Mouse (Mus musculus) stomach, adult 2 months (tissue): ENCODE results near the gene Olfr536. TPM values are rescaled to one million over a fixed set of nuclear protein-coding genes. Genes with fewer than 3 reads are reported as not detected.

Experiments
- polyA plus RNA-seq: library from polyadenylated mRNA; depleted of rRNA; stranded (reverse); fragments of >200 nt; gene quantifications from 2 replicates; pipeline ENCODE4 v1.2.3, GENCODE M21; 2012; rRNA removed

Olfr536 gene
- polyA plus RNA-seq = not detected in 2 replicates

DNA sequence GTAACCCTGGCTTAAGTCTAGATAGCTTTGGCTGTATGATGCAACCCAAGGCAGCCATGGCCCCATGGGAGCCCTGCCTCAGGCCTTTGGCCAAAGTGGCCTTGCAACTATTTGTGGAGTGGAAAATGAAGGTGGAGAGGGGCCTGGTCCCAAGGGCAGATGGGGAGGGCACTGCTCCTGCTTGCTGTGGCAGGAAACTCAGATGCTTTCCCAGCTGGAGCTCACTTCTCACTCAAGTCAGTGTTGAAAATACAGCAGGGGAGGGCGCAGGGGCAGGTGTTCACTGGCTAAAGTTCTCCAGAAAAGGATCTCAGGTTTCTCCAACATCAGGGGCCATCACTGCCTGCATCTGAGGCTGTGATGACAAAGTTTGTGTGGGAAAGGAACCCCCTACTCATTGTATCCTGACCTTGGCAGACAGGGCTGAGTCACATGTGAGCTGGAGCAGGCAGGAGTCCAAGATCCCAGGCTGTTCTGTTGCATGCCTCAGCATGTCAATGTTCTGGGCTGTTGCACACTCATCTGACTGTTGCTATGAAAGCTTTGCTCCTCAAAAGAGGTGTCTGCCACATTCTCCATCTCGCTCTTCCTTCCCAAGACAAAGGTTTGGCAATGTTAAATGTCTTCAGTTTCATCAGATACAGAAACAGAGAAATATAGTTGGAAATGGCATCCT, at the start of gene Olfr536:
Olfr536 (minus strand) TSS at position 51 of the 676 bp plus-strand sequence.

GRCm38 (mm10) chr7:140483916-140484315, 23.3 kb downstream of the Olfr536 start, which contains the start of gene Olfr535:
TSS of gene Olfr535 (plus strand) at chr7:140484216.

GRCm38 (mm10) chr7:140463070-140463469, 44.1 kb downstream of the Olfr536 start, which contains the start of gene Olfr533:
TSS of gene Olfr533 (plus strand) at chr7:140463370.

Other genes with a start within 250 kb of the Olfr536 start
- gene Olfr525, start 186.5 kb downstream of the Olfr536 start, polyA plus RNA-seq = not detected in 2 replicates
- not detected in 2 replicates for gene Olfr527, start 173.4 kb downstream of the Olfr536 start, polyA plus RNA-seq
- not detected in 2 replicates for gene Olfr60, start 145.7 kb downstream of the Olfr536 start, polyA plus RNA-seq
- not detected in 2 replicates for gene Olfr530, start 131.1 kb downstream of the Olfr536 start, polyA plus RNA-seq
- gene Olfr531, start 104.5 kb downstream of the Olfr536 start, polyA plus RNA-seq = not detected in 2 replicates
- gene Olfr532, start 85.8 kb downstream of the Olfr536 start, polyA plus RNA-seq = not detected in 2 replicates
- not detected in 2 replicates for gene Olfr533, start 44.0 kb downstream of the Olfr536 start, polyA plus RNA-seq
- not detected in 2 replicates for gene Olfr535, start 23.2 kb downstream of the Olfr536 start, polyA plus RNA-seq
- gene Olfr538, start 60.5 kb upstream of the Olfr536 start, polyA plus RNA-seq = not detected in 2 replicates
- gene Olfr46, start 93.9 kb upstream of the Olfr536 start, polyA plus RNA-seq = not detected in 2 replicates
- not detected in 2 replicates for gene Olfr61, start 121.6 kb upstream of the Olfr536 start, polyA plus RNA-seq
- gene Olfr53, start 139.1 kb upstream of the Olfr536 start, polyA plus RNA-seq = not detected in 2 replicates
- gene Olfr539, start 152.5 kb upstream of the Olfr536 start, polyA plus RNA-seq = not detected in 2 replicates
- not detected in 2 replicates for gene Olfr45, start 174.6 kb upstream of the Olfr536 start, polyA plus RNA-seq
- not detected in 2 replicates for gene Olfr541, start 189.9 kb upstream of the Olfr536 start, polyA plus RNA-seq